Mouse (Mus musculus): Measurements from ENCODE around the gene Ddx24. TPM values are rescaled to one million over a fixed set of nuclear protein-coding genes. Genes with fewer than 3 reads are reported as not detected.

The Ddx24 gene
- polyA plus RNA-seq, 1 experiment from 2014 or later: 92.6 TPM

GRCm38 (mm10) chr12:103376774-103377173, 48.9 kb downstream of the Ddx24 start:
- H3K27me3 ChIP-seq (ENCODE audit: insufficient read depth, poor library complexity, severe bottlenecking): no peaks in the 10 kb centered on the region
- no peak overlapping the region for H3K27ac ChIP-seq
- no peaks in the 10 kb centered on the region for H3K36me3 ChIP-seq
- no peak overlapping the region for H3K4me3 ChIP-seq
- no peaks in the 10 kb centered on the region for H3K9me3 ChIP-seq
- 76% methylated on average over 4 of the region's 4 CpGs for WGBS
- H3K4me1 ChIP-seq (replicated peaks): 0 out of 2 replicates have a peak, but pooled peaks cover 3% of the 10 kb centered on the region
- DNase-seq (ENCODE audit: low spot score): no peak

- H3K27ac ChIP-seq: no peak overlapping the region
- H3K36me3 ChIP-seq: no peaks in the 10 kb centered on the region
- WGBS: 65% methylated on average over 5 of the region's 5 CpGs
- 0 out of 2 replicates have a peak, but pooled peaks cover 3% of the 10 kb centered on the region for H3K4me1 ChIP-seq (replicated peaks)
- DNase-seq (ENCODE audit: low spot score): no peak
- H3K27me3 ChIP-seq (ENCODE audit: insufficient read depth, poor library complexity, severe bottlenecking): no peaks in the 10 kb centered on the region
- no peak overlapping the region for H3K4me3 ChIP-seq
- no peaks in the 10 kb centered on the region for H3K9me3 ChIP-seq
These were observed 49.5 kb downstream of the Ddx24 start for GRCm38 (mm10) chr12:103376124-103376523.

GRCm38 (mm10) chr12:103373530-103374236, 51.9 kb downstream of the Ddx24 start:
- Histone ChIP-seq H3K4me3 (no peak overlapping the region), H3K9me3 (no peaks in the 10 kb centered on the region), H3K36me3 (no peaks in the 10 kb centered on the region), H3K27me3 (ENCODE audit: insufficient read depth, poor library complexity, severe bottlenecking) (peaks cover 6% of the 10 kb centered on the region), H3K4me1 (replicated peaks) (0 out of 2 replicates have a peak, but pooled peaks cover 3% of the 10 kb centered on the region), H3K27ac (no peak overlapping the region)
- 81% methylated on average over 8 of the region's 8 CpGs for WGBS
- DNase-seq (ENCODE audit: low spot score): no peak

- peaks cover 20% of the 10 kb centered on the region for H3K27me3 ChIP-seq (ENCODE audit: insufficient read depth, poor library complexity, severe bottlenecking)
- H3K36me3 ChIP-seq: no peaks in the 10 kb centered on the region
- WGBS: 33% methylated on average over 6 of the region's 6 CpGs
- H3K4me1 ChIP-seq (replicated peaks): peaks cover 9% of the 10 kb centered on the region
- DNase-seq (ENCODE audit: low spot score): peak; percentile 63
- H3K9me3 ChIP-seq: no peaks in the 10 kb centered on the region
- H3K27ac ChIP-seq: no peak overlapping the region
- H3K4me3 ChIP-seq: no peak overlapping the region
These were observed 53.9 kb downstream of the Ddx24 start for GRCm38 (mm10) chr12:103371711-103372110.

GRCm38 (mm10) chr12:103370861-103371260, 54.8 kb downstream of the Ddx24 start:
- H3K4me1 ChIP-seq (replicated peaks): peaks cover 8% of the 10 kb centered on the region
- H3K9me3 ChIP-seq: no peaks in the 10 kb centered on the region
- H3K27me3 ChIP-seq (ENCODE audit: insufficient read depth, poor library complexity, severe bottlenecking): peaks cover 22% of the 10 kb centered on the region
- WGBS: 87% methylated on average over 4 of the region's 4 CpGs
- no peaks in the 10 kb centered on the region for H3K36me3 ChIP-seq
- no peak for DNase-seq (ENCODE audit: low spot score)
- no peak overlapping the region for H3K27ac ChIP-seq
- no peak overlapping the region for H3K4me3 ChIP-seq

GRCm38 (mm10) chr12:103368777-103369176, 56.9 kb downstream of the Ddx24 start:
- Histone ChIP-seq H3K27me3 (ENCODE audit: insufficient read depth, poor library complexity, severe bottlenecking) (peaks cover 22% of the 10 kb centered on the region), H3K9me3 (no peaks in the 10 kb centered on the region), H3K27ac (no peak overlapping the region), H3K36me3 (no peaks in the 10 kb centered on the region), H3K4me3 (no peak overlapping the region), H3K4me1 (replicated peaks) (peaks cover 8% of the 10 kb centered on the region)
- 60% methylated on average over 2 of the region's 2 CpGs for WGBS
- DNase-seq (ENCODE audit: low spot score): no peak

- DNase-seq (ENCODE audit: low spot score): no peak
- H3K9me3 ChIP-seq: no peaks in the 10 kb centered on the region
- H3K36me3 ChIP-seq: no peaks in the 10 kb centered on the region
- no peak overlapping the region for H3K4me3 ChIP-seq
- peaks cover 22% of the 10 kb centered on the region for H3K27me3 ChIP-seq (ENCODE audit: insufficient read depth, poor library complexity, severe bottlenecking)
- no peak overlapping the region for H3K27ac ChIP-seq
- WGBS: 76% methylated on average over 7 of the region's 7 CpGs
- peaks cover 8% of the 10 kb centered on the region for H3K4me1 ChIP-seq (replicated peaks)
These were observed 57.3 kb downstream of the Ddx24 start for GRCm38 (mm10) chr12:103368326-103368669.

- Histone ChIP-seq H3K4me1 (replicated peaks) (peaks cover 8% of the 10 kb centered on the region), H3K9me3 (no peaks in the 10 kb centered on the region), H3K27me3 (ENCODE audit: insufficient read depth, poor library complexity, severe bottlenecking) (peaks cover 22% of the 10 kb centered on the region), H3K36me3 (no peaks in the 10 kb centered on the region), H3K4me3 (no peak overlapping the region), H3K27ac (peak overlapping the region; percentile 53; the same call in 1 of the 2 replicates)
- DNase-seq (ENCODE audit: low spot score): peak; percentile 86
- WGBS: 21% methylated on average over 18 of the region's 18 CpGs
These were observed 57.9 kb downstream of the Ddx24 start for GRCm38 (mm10) chr12:103367620-103368325.

GRCm38 (mm10) chr12:103367171-103367570, 58.5 kb downstream of the Ddx24 start:
- DNase-seq (ENCODE audit: low spot score): no peak
- H3K27ac ChIP-seq: 0 out of 2 replicates have a peak overlapping the region, but pooled peaks have one; percentile 53
- H3K9me3 ChIP-seq: no peaks in the 10 kb centered on the region
- 82% methylated on average over 2 of the region's 2 CpGs for WGBS
- peaks cover 22% of the 10 kb centered on the region for H3K27me3 ChIP-seq (ENCODE audit: insufficient read depth, poor library complexity, severe bottlenecking)
- H3K4me1 ChIP-seq (replicated peaks): peaks cover 8% of the 10 kb centered on the region
- H3K36me3 ChIP-seq: no peaks in the 10 kb centered on the region
- no peak overlapping the region for H3K4me3 ChIP-seq

GRCm38 (mm10) chr12:103362336-103362735, 63.3 kb downstream of the Ddx24 start:
- WGBS: 75% methylated on average over 3 of the region's 3 CpGs
- H3K36me3 ChIP-seq: no peaks in the 10 kb centered on the region
- no peak overlapping the region for H3K4me3 ChIP-seq
- peaks cover 15% of the 10 kb centered on the region for H3K4me1 ChIP-seq (replicated peaks)
- H3K9me3 ChIP-seq: no peaks in the 10 kb centered on the region
- peaks cover 8% of the 10 kb centered on the region for H3K27me3 ChIP-seq (ENCODE audit: insufficient read depth, poor library complexity, severe bottlenecking)
- no peak for DNase-seq (ENCODE audit: low spot score)
- no peak overlapping the region for H3K27ac ChIP-seq

GRCm38 (mm10) chr12:103361539-103362307, 63.9 kb downstream of the Ddx24 start:
- Histone ChIP-seq H3K9me3 (no peaks in the 10 kb centered on the region), H3K4me3 (no peak overlapping the region), H3K27ac (no peak overlapping the region), H3K36me3 (no peaks in the 10 kb centered on the region), H3K4me1 (replicated peaks) (peaks cover 15% of the 10 kb centered on the region), H3K27me3 (ENCODE audit: insufficient read depth, poor library complexity, severe bottlenecking) (peaks cover 2% of the 10 kb centered on the region)
- no peak for DNase-seq (ENCODE audit: low spot score)
- 88% methylated on average over 17 of the region's 17 CpGs for WGBS

- Histone ChIP-seq H3K27ac (no peak overlapping the region), H3K9me3 (no peaks in the 10 kb centered on the region), H3K4me3 (no peak overlapping the region), H3K36me3 (no peaks in the 10 kb centered on the region), H3K27me3 (ENCODE audit: insufficient read depth, poor library complexity, severe bottlenecking) (no peaks in the 10 kb centered on the region), H3K4me1 (replicated peaks) (peaks cover 15% of the 10 kb centered on the region)
- 85% methylated on average over 8 of the region's 8 CpGs for WGBS
- DNase-seq (ENCODE audit: low spot score): no peak
These were observed 64.8 kb downstream of the Ddx24 start for GRCm38 (mm10) chr12:103360812-103361211.

Data from hindbrain, embryonic 10.5 days (tissue).